Mouse (Mus musculus) midbrain, embryonic 11.5 days (tissue): ENCODE data around the gene Zfhx3. TPM values are rescaled to one million over a fixed set of nuclear protein-coding genes. Genes with fewer than 3 reads are reported as not detected.

Source experiments
- ATAC-seq: fragments of 200-750 bp; cut with Nextera tagmentation; 2 replicates; pipeline ENCODE4 v1.8.0; 2017; ENCODE audit warnings: moderate TSS enrichment, moderate library complexity; ENCODE audit not compliant: low FRiP score
- DNase-seq: peaks from one replicate; pipeline ENCODE4 v3.0.0; 2015; ENCODE audit warnings: low spot score; ENCODE audit errors: missing footprints
- H3K27ac ChIP-seq: fragments of 300-500 bp; sonication (generic); 2 replicates; pipeline ENCODE4 v1.5.1; 2014; ENCODE audit warnings: low read depth, low read length
- H3K27me3 ChIP-seq: fragments of 300-500 bp; sonication (generic); 2 replicates; pipeline ENCODE4 v1.6.1; 2014; ENCODE audit warnings: mild to moderate bottlenecking, low read length, moderate library complexity, mixed read lengths; ENCODE audit not compliant: control insufficient read depth, insufficient read depth
- H3K36me3 ChIP-seq: fragments of 300-500 bp; sonication (generic); 2 replicates; pipeline ENCODE4 v1.6.1; 2014; ENCODE audit warnings: mild to moderate bottlenecking, low read length, moderate library complexity, mixed read lengths; ENCODE audit not compliant: control insufficient read depth, insufficient read depth
- H3K4me1 ChIP-seq: fragments of 300-500 bp; sonication (generic); 2 replicates; pipeline ENCODE4 v1.6.1; 2014; ENCODE audit warnings: low read length; ENCODE audit not compliant: control insufficient read depth, insufficient read depth
- H3K4me2 ChIP-seq: fragments of 300-500 bp; sonication (generic); 2 replicates; pipeline ENCODE4 v1.6.1; 2014; ENCODE audit warnings: mild to moderate bottlenecking, moderate library complexity
- H3K4me3 ChIP-seq: fragments of 300-500 bp; sonication (generic); 2 replicates; pipeline ENCODE4 v1.5.1; 2014; ENCODE audit warnings: low read depth, low read length
- H3K9ac ChIP-seq: fragments of 300-500 bp; sonication (generic); 2 replicates; pipeline ENCODE4 v1.6.1; 2014; ENCODE audit warnings: low read length
- H3K9me3 ChIP-seq: fragments of 300-500 bp; sonication (generic); 2 replicates; pipeline ENCODE4 v1.6.1; 2016; ENCODE audit warnings: low read length; ENCODE audit not compliant: control insufficient read depth
- WGBS: fragments of 180-500 bp; shearing (Covaris S2); extraction: QIAGEN DNeasy Blood & Tissue Kit; methylation state at CpG from one replicate; pipeline ENCODE4 v1.1.7; 2014; 5-methylcytosine and 5-hydroxymethylcytosine counted together
- polyA plus RNA-seq: library from polyadenylated mRNA; unstranded; fragments of >200 nt; fragmentation: Nextera tagmentation; extraction: Ambion mirVana; gene quantifications from 2 replicates; pipeline ENCODE4 v1.2.1, GENCODE M21; 2014

The Zfhx3 gene
- polyA plus RNA-seq, 1 experiment from 2014 or later: 23.4 TPM

- Histone ChIP-seq H3K27me3 (peaks cover 2% of the 10 kb centered on the region; the same call in 1 of the 2 replicates), H3K4me2 (no peak overlapping the region)
- no peak for ATAC-seq
These were observed 958.8 kb downstream of the Zfhx3 start for GRCm38 (mm10) chr8:108901208-108901607.

GRCm38 (mm10) chr8:108903550-108903949 is 961.1 kb downstream of the Zfhx3 start:
- Histone ChIP-seq H3K36me3 (no peaks in the 10 kb centered on the region), H3K4me2 (no peak overlapping the region), H3K4me1 (peaks cover 63% of the 10 kb centered on the region), H3K9me3 (no peaks in the 10 kb centered on the region), H3K4me3 (no peak overlapping the region), H3K27me3 (no peaks in the 10 kb centered on the region), H3K27ac (no peak overlapping the region), H3K9ac (no peak overlapping the region)
- WGBS: 56% methylated on average over 15 of the region's 15 CpGs
- DNase-seq (no peak), ATAC-seq (no peak)

More at GRCm38 (mm10) chr8:108901208-108901607, 958.8 kb downstream of the Zfhx3 start:
- Histone ChIP-seq H3K4me3 (no peak overlapping the region), H3K9me3 (no peaks in the 10 kb centered on the region), H3K27ac (no peak overlapping the region; the same call in 1 of the 2 replicates), H3K36me3 (no peaks in the 10 kb centered on the region), H3K9ac (no peak overlapping the region), H3K4me1 (peaks cover 61% of the 10 kb centered on the region)
- no peak for DNase-seq
- 63% methylated on average over 14 of the region's 14 CpGs for WGBS

GRCm38 (mm10) chr8:108904288-108904971 is 962.0 kb downstream of the Zfhx3 start:
- H3K27me3 ChIP-seq: no peaks in the 10 kb centered on the region
- no peak overlapping the region for H3K4me2 ChIP-seq
- 84% methylated on average over 11 of the region's 11 CpGs for WGBS
- H3K4me3 ChIP-seq: no peak overlapping the region
- ATAC-seq (no peak), DNase-seq (no peak)
- no peaks in the 10 kb centered on the region for H3K9me3 ChIP-seq
- H3K9ac ChIP-seq: no peak overlapping the region
- H3K4me1 ChIP-seq: peaks cover 69% of the 10 kb centered on the region
- no peaks in the 10 kb centered on the region for H3K36me3 ChIP-seq
- H3K27ac ChIP-seq: no peak overlapping the region

- Histone ChIP-seq H3K4me3 (no peak overlapping the region), H3K4me1 (peaks cover 50% of the 10 kb centered on the region), H3K9ac (no peak overlapping the region), H3K36me3 (no peaks in the 10 kb centered on the region), H3K27ac (peak overlapping the region; percentile 4; the same call in 1 of the 2 replicates), H3K9me3 (no peaks in the 10 kb centered on the region), H3K4me2 (no peak overlapping the region), H3K27me3 (no peaks in the 10 kb centered on the region)
- no peak for DNase-seq
- ATAC-seq: no peak
- 71% methylated on average over 9 of the region's 9 CpGs for whole genome bisulfite sequencing
These were observed 965.6 kb downstream of the Zfhx3 start for GRCm38 (mm10) chr8:108908066-108908465.

GRCm38 (mm10) chr8:108908540-108908939 is 966.1 kb downstream of the Zfhx3 start:
- no peak overlapping the region for H3K4me3 ChIP-seq
- no peak for DNase-seq
- 51% methylated on average over 16 of the region's 16 CpGs for WGBS
- ATAC-seq: no peak; the same call in 1 of the 2 replicates
- no peaks in the 10 kb centered on the region for H3K36me3 ChIP-seq
- H3K9ac ChIP-seq: no peak overlapping the region; the same call in 1 of the 2 replicates
- peaks cover 46% of the 10 kb centered on the region for H3K4me1 ChIP-seq
- peak overlapping the region; percentile 20 for H3K27ac ChIP-seq
- no peaks in the 10 kb centered on the region for H3K9me3 ChIP-seq
- no peak overlapping the region for H3K4me2 ChIP-seq
- H3K27me3 ChIP-seq: no peaks in the 10 kb centered on the region

DNA sequence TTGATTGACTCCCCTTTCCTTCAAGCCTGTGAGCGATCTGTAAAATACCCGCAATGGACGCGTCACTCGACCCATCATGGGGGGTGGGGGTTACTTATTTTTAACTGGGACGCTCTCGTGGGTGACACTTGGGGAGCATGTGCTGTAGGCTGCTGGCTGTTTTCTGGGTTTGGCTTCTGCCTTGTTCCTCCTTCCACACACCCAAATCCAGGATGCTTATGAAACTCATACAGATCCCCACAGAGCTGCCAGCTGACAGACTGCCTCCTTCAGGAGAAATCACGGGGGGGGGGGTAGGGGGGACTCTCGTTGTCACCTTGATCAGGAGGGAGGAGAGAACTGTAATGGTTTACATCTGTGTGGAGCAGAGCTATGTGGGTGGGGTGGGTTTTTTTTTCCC is 966.6 kb downstream of the Zfhx3 start:
- WGBS: 72% methylated on average over 9 of the region's 9 CpGs
- Histone ChIP-seq H3K9me3 (no peaks in the 10 kb centered on the region), H3K27me3 (no peaks in the 10 kb centered on the region), H3K27ac (peak overlapping the region; percentile 20; the same call in 1 of the 2 replicates), H3K36me3 (no peaks in the 10 kb centered on the region), H3K4me1 (peaks cover 41% of the 10 kb centered on the region), H3K4me2 (no peak overlapping the region), H3K9ac (no peak overlapping the region; the same call in 1 of the 2 replicates), H3K4me3 (no peak overlapping the region)
- ATAC-seq: 0 out of 2 replicates have a peak, but pooled peaks have one; percentile 38
- DNase-seq: no peak

GRCm38 (mm10) chr8:108909455-108909854 is 967.0 kb downstream of the Zfhx3 start:
- no peak overlapping the region for H3K27ac ChIP-seq
- DNase-seq (no peak), ATAC-seq (0 out of 2 replicates have a peak, but pooled peaks have one; percentile 3)
- 79% methylated on average over 2 of the region's 2 CpGs for WGBS
- no peaks in the 10 kb centered on the region for H3K36me3 ChIP-seq
- H3K4me3 ChIP-seq: no peak overlapping the region
- no peaks in the 10 kb centered on the region for H3K27me3 ChIP-seq
- no peak overlapping the region for H3K9ac ChIP-seq
- no peaks in the 10 kb centered on the region for H3K9me3 ChIP-seq
- H3K4me1 ChIP-seq: peaks cover 38% of the 10 kb centered on the region
- no peak overlapping the region for H3K4me2 ChIP-seq

- H3K9ac ChIP-seq: no peak overlapping the region
These were observed 968.4 kb downstream of the Zfhx3 start for GRCm38 (mm10) chr8:108910843-108911242.

DNA sequence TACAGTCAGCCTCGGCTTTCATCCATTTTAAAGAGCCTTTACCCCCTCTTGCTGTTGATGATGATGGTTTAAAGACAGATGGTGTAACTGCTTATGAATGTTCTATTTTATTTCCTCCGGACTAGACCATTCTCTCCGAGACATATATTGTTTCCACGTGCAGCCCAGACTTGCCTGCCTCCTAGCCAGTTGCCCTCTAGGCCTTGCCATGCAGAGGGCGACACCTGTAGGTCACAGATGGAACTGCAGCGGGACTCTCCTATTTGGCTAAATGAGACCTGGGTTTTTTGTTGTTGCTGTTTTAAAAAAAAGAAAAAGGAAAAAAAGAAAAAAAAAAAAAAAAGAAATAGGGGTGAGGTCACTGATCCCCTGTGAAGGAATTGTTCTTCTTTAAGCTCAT is 969.1 kb downstream of the Zfhx3 start:
- ATAC-seq: peak; percentile 49; the same call in 1 of the 2 replicates
- Histone ChIP-seq H3K4me3 (no peak overlapping the region), H3K9ac (no peak overlapping the region), H3K4me1 (peaks cover 27% of the 10 kb centered on the region), H3K9me3 (no peaks in the 10 kb centered on the region), H3K4me2 (no peak overlapping the region), H3K36me3 (no peaks in the 10 kb centered on the region), H3K27me3 (no peaks in the 10 kb centered on the region), H3K27ac (no peak overlapping the region)
- 16% methylated on average over 6 of the region's 6 CpGs for WGBS
- DNase-seq: peak; percentile 98

More at GRCm38 (mm10) chr8:108910843-108911242, 968.4 kb downstream of the Zfhx3 start:
- 90% methylated on average over 12 of the region's 12 CpGs for WGBS
- ATAC-seq: no peak
- Histone ChIP-seq H3K27me3 (no peaks in the 10 kb centered on the region), H3K4me3 (no peak overlapping the region), H3K4me1 (peaks cover 27% of the 10 kb centered on the region), H3K36me3 (no peaks in the 10 kb centered on the region), H3K4me2 (no peak overlapping the region), H3K27ac (no peak overlapping the region), H3K9me3 (no peaks in the 10 kb centered on the region)
- DNase-seq: no peak
